Mouse (Mus musculus): ENCODE results near the gene Carns1.
"Not testable (repeated sequence)": the region's sequence is repeated elsewhere in the genome, so short reads cannot be mapped to it uniquely, and the experiment has no call there.

Gene Carns1

DNA sequence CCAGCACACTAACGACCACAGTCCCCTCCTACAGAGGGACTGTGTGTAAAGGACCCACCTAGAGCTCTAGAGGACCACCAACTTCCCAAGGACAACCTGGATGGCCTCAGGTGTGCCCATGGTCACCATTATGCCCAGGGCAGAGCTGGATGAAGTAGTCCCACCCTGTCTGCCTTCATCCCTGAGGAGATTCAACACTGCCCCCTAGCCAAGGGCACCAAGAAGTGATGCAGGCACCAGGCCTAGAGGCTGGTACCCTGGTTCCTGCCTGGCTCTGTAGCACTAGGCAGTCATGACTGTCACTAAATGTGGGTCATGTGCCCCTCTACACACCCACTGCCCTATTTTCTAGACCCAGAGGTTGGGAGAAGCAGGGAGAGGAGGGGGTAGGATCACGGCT lies 43.5 kb downstream of the Carns1 start:
- DNase-seq (ENCODE audit: low spot score), result no peak

- DNase-seq (ENCODE audit: low spot score), result no peak
These were observed 44.2 kb downstream of the Carns1 start for GRCm38 (mm10) chr19:4131075-4131474.

GRCm38 (mm10) chr19:4130106-4130505 lies 45.2 kb downstream of the Carns1 start:
- DNase-seq (ENCODE audit: low spot score), result no peak

GRCm38 (mm10) chr19:4129462-4129861 lies 45.8 kb downstream of the Carns1 start:
- DNase-seq (ENCODE audit: low spot score), result no peak

DNA sequence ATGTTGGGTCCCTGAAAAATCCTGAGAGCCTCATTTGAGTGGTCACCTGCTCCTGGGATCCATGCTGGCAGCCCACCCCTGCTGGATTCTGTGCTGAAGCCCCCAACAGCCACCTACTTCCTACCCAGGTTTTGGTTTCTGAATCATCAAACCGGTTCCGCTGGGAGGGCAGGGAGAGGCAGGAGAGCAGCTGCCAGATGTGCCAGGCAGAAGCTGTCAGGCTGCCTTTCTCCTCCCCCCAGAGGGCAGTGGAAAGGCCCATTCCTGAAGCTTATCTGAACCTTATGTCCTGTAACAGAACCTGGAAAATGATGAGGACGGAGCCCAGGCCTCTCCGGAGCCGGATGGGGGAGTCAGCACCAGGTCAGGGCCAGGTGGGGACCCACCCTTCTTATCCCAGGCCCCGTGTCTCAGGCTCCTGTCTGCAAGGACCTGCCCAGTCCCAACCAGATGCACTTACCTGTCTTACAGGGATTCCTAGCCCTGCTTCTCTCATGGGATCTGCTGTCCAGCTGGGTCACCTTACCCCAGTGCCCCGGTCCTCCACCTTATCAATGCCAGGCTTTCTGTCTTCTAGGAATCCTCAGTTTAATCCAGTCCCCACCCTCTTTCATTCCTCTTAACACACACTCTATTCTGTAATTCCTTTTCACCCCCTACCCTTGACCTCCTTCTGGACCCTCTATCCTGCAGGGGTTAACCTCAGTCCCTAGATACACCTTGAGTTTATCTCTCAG lies 48.4 kb downstream of the Carns1 start:
- DNase-seq (ENCODE audit: low spot score), result no peak

GRCm38 (mm10) chr19:4125741-4126696 lies 49.3 kb downstream of the Carns1 start, which contains the start of gene Aip:
TSS of gene Aip (minus strand) at chr19:4125858.
- DNase-seq (ENCODE audit: low spot score), result peak; percentile 99

- DNase-seq (ENCODE audit: low spot score), result not testable (repeated sequence)
These were observed 50.0 kb downstream of the Carns1 start for GRCm38 (mm10) chr19:4125268-4125667.

DNA sequence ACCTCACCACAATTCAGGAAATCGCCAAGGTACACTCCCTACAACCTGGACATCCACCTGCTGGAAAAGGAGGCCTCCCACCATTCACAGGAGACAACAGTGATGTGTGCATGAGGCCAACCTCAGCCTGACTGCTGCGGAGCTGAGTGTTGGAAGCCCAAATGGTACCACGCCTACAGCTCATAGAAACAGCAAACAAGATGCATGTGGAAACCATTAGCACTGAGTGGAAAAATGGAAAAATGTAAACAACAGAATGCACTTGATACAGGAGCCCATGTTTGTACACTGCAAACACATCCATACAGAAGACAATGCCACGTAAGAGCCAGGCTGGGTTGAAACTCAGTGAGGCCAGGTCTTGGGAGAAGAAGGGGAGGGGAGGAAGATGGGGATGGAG lies 50.8 kb downstream of the Carns1 start:
- no peak for DNase-seq (ENCODE audit: low spot score)

GRCm38 (mm10) chr19:4122411-4123370 lies 52.6 kb downstream of the Carns1 start:
- no peak for DNase-seq (ENCODE audit: low spot score)

GRCm38 (mm10) chr19:4121896-4122295 lies 53.4 kb downstream of the Carns1 start:
- DNase-seq (ENCODE audit: low spot score), result not testable (repeated sequence)

GRCm38 (mm10) chr19:4121097-4121805 lies 54.0 kb downstream of the Carns1 start:
- peak; percentile 99 for DNase-seq (ENCODE audit: low spot score)

DNA sequence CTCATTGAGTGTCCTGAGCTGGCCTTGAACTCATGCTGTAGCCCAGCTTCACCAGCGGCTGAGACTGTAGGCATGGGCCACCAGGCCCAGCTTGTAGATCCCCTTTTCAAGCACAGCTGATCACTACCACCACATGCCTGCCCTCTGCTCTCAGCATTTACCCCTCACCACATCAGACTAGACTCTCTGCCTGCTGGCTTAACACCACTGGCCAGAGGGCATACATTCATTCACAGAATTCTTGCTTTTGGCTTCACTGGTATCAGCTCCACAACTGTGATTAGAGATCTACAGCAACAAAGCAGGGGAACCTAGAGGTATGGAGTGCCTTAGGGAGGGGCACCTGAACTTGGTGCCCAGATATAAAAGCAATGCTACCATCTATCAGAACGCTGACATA lies 54.8 kb downstream of the Carns1 start:
- no peak for DNase-seq (ENCODE audit: low spot score)

- DNase-seq (ENCODE audit: low spot score), result peak; percentile 89
These were observed 55.4 kb downstream of the Carns1 start for GRCm38 (mm10) chr19:4119716-4120487.

GRCm38 (mm10) chr19:4118350-4118749 lies 56.9 kb downstream of the Carns1 start:
- no peak for DNase-seq (ENCODE audit: low spot score)

GRCm38 (mm10) chr19:4117006-4117405 lies 58.3 kb downstream of the Carns1 start:
- peak; percentile 23 for DNase-seq (ENCODE audit: low spot score)

GRCm38 (mm10) chr19:4115816-4116215 lies 59.5 kb downstream of the Carns1 start:
- DNase-seq (ENCODE audit: low spot score), result no peak

DNA sequence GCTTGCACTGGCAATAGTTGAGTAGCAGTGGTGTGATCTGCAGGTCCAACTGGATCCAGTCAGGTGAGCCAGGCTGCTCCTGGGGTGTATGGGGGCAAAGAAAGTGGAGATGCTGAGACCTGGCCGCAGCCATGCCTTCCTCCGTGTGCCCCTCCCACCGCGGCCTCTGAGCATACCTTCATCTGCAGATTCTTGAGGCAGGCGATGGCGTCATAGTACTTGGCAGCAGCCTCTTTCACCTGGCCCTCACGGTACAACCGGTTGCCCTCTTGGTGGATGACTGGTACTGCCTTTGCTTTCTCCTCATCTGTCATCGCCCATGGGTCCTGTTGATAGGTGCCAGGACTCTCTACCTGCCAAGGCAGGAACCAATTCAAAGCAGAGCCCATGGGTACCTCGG lies 60.1 kb downstream of the Carns1 start:
- no peak for DNase-seq (ENCODE audit: low spot score)

DNA sequence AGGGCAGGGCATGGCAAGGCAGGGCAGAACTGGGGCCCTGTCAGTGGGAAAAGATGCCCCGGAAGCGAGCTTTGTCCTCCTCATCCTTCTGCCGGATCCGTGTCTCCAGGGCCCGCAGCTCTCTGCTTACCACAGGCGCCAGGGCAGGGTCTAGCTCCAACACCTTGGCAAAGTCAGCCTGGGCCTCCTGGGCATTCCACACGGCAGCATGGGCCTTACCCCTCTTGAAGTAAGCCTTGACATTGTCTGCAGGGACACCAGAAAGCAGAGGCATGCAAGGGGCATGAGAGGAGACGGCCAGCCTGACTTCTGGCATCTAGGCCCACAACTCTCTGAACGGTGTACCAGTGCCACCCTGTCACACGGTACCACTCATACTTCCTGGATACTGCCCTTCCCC lies 60.7 kb downstream of the Carns1 start:
- DNase-seq (ENCODE audit: low spot score), result no peak
